Mouse (Mus musculus) small intestine, adult 2 months (tissue): ENCODE measurements around the gene Smad6.

ENCODE experiments used
- CTCF ChIP-seq: fragments of 200-500 bp; IDR thresholded peaks from 2 replicates; pipeline ENCODE4 v1.5.1; 2012; ENCODE audit warnings: low read depth, mild to moderate bottlenecking, control low read depth, inconsistent platforms, low read length, moderate library complexity, mixed read lengths; ENCODE audit not compliant: insufficient replicate concordance, insufficient read length; ENCODE audit errors: extremely low read depth
- POLR2A ChIP-seq: fragments of 200-500 bp; IDR thresholded peaks from 2 replicates; pipeline ENCODE4 v1.6.1; 2012; ENCODE audit warnings: low read depth, mild to moderate bottlenecking, control low read depth, inconsistent platforms, low read length, moderate library complexity

DNA sequence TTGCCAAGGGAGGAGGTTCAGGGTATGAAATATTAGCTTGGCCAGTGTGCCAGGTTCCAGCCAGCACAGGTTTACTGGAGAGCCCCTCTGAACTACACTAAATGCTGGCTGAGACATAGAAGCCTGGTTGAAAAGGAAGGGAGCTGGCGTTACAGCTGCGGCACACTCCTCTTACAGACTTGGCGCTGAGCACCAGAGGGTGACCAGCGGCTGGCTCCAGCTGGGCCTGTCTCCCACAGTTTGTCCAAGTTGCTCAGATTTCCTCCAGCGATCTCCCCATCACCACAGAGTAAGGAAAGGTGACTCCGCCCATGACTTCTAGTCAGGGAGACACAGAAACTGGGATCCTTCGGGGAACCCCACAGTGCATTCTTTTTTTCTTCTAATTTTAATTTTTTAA lies 95.5 kb downstream of the Smad6 start:
- TF ChIP-seq CTCF = no peak
- no peak for TF ChIP-seq POLR2A
